Mouse (Mus musculus) T-helper 2 cell (primary cell): ENCODE measurements around the gene Unk.

Source experiments
- in situ Hi-C: fragments of 300-600 bp; cut with MboI, MseI; formaldehyde crosslinking; loops from one replicate; pipeline ENCODE4 v1.15.1; 2025; ENCODE audit warnings: high pct_unique_total_duplicates

Unk gene

GRCm38 (mm10) chr11:116106963-116107776 lies 77.0 kb downstream of the Unk start:
- in situ Hi-C loops, result no loop called here

GRCm38 (mm10) chr11:116107777-116108285 lies 77.7 kb downstream of the Unk start:
- in situ Hi-C loops, result no loop called here

GRCm38 (mm10) chr11:116108464-116109137 lies 78.5 kb downstream of the Unk start:
- in situ Hi-C loops, result no loop called here

DNA sequence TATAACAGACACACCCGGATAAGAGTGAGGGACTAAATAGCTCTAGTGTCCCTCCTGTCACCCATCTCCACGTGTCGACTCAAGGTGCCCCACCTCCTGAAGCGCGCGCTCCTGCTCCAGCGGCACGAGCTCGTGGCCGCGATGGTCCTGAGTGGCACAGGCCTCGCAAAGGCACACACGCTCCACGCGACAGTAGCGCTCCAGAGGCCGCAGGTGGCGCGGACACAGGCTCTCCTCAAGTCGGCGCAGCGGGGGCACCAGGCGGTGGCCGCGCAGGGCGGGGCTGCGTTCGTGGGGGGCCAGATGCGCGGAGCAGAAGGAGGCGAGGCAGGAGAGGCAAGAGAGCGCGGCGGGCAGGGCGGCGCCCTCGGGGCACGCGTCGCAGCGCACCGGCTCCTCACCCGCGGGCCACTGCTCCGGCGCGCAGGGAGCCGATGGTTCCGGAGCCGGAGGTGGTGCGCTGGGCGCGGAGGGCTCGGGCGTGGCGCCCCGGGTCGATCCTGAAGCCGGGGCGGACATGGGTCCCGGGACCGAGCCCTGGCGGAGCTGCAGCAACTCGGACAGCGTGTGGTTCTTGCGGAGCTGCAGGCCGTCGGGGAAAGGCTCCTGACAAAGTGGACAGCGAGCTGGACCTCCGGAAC lies 79.4 kb downstream of the Unk start:
- in situ Hi-C loops, result loop anchor here (10.0 kb wide), 1 partner anchor 345 kb away; no protein-coding TSS in a partner anchor

- in situ Hi-C loops, result loop anchor here (10.0 kb wide), 1 partner anchor 345 kb away; no protein-coding TSS in a partner anchor
Measured at GRCm38 (mm10) chr11:116110131-116110530, 80.0 kb downstream of the Unk start.

DNA sequence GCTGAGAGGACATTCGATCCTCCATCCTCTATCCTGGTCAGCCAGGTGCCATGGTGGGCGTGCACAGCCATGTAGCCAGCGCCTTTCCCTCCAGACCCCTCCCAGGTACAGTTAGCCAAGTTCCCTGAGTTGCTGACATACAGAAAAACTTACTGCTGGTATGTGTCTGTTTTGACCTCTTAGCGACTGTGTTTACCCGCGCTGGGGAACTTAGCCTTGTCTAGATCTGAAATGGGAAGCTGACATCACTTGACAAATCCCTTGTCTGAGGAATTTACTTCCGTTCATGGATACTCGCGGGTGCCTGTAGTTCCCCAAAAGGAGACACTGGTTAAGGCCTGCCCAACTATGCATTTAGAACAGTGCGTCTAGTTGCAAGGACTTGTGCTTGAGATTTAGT lies 80.4 kb downstream of the Unk start:
- in situ Hi-C loops, result loop anchor here (10.0 kb wide), 1 partner anchor 344 kb away; no protein-coding TSS in a partner anchor
